Mouse (Mus musculus): Measurements from ENCODE around the gene Eif3i. TPM values are rescaled to one million over a fixed set of nuclear protein-coding genes. Genes with fewer than 3 reads are reported as not detected.

The Eif3i gene
- total and polyA plus RNA-seq, 3 experiments = 446 to 753 (median 667) TPM

GRCm38 (mm10) chr4:129576863-129577491, 23.5 kb downstream of the Eif3i start (continued):
- TF ChIP-seq E2F4 (IDR thresholded peaks at IDR 0.05; ENCODE audit: insufficient replicate concordance, low read depth, low read length) (no peak), MXI1 (IDR thresholded peaks at IDR 0.05; ENCODE audit: low read depth, low read length) (no peak), POLR2AphosphoS2 (IDR thresholded peaks at IDR 0.05; ENCODE audit: low read depth, low read length) (no peak), ETS1 (conservative IDR thresholded peaks at IDR 0.05; ENCODE audit: low read depth, low read length) (peak; percentile 37; the same call in 1 of the 2 replicates), UBTF (IDR thresholded peaks at IDR 0.05; ENCODE audit: low read depth, low read length) (no peak), NELFE (IDR thresholded peaks at IDR 0.05; ENCODE audit: low read depth, low read length) (no peak), MYC (IDR thresholded peaks at IDR 0.05; ENCODE audit: low read depth, low read length) (no peak), TCF12 (IDR thresholded peaks at IDR 0.05; ENCODE audit: low read depth, low read length) (peak; percentile 94), SMC3 (IDR thresholded peaks at IDR 0.05; ENCODE audit: low read depth, low read length) (peak; percentile 70), CTCF (conservative IDR thresholded peaks at IDR 0.05 in 1 of 2, IDR thresholded peaks at IDR 0.05 in 1 of 2; ENCODE audit: low read depth in 2 of 2, low read length in 2 of 2) (peak; percentile 33 to 82; a peak in 3 of 4 replicates), CHD1 (IDR thresholded peaks at IDR 0.05; ENCODE audit: low read depth, low read length) (no peak), SIN3A (IDR thresholded peaks at IDR 0.05; ENCODE audit: low read length) (no peak), ZMIZ1 (IDR thresholded peaks at IDR 0.05; ENCODE audit: low read depth, low read length) (0 out of 2 replicates have a peak, but pooled peaks have one; percentile 7), JUN (IDR thresholded peaks at IDR 0.05; ENCODE audit: insufficient read depth, low read depth, low read length) (no peak), MAZ (IDR thresholded peaks at IDR 0.05; ENCODE audit: low read depth, low read length) (no peak), HCFC1 (IDR thresholded peaks at IDR 0.05; ENCODE audit: low read depth, low read length) (no peak), GABPA (IDR thresholded peaks at IDR 0.05; ENCODE audit: insufficient replicate concordance, low read depth, low read length) (no peak), USF1 (IDR thresholded peaks at IDR 0.05; ENCODE audit: low read depth, low read length) (no peak)

- DNase-seq (ENCODE audit: extremely low read depth) = peak; percentile 96
- in situ Hi-C loops (cut with MboI; ENCODE audit: low pct_ligation_motif_present, low pct_unique_long_range_greater_than_20kb, low sequenced_read_pairs) = no loop called here
- TF ChIP-seq ZKSCAN1 (IDR thresholded peaks at IDR 0.05; ENCODE audit: borderline replicate concordance, low read depth, low read length) (no peak), ZMIZ1 (IDR thresholded peaks at IDR 0.05; ENCODE audit: low read depth, low read length) (no peak), JUN (IDR thresholded peaks at IDR 0.05; ENCODE audit: insufficient read depth, low read depth, low read length) (peak; percentile 83), MAZ (IDR thresholded peaks at IDR 0.05; ENCODE audit: low read depth, low read length) (peak; percentile 88), EP300 (IDR thresholded peaks at IDR 0.05; ENCODE audit: low read length) (peak; percentile 82), MAX (IDR thresholded peaks at IDR 0.05; ENCODE audit: low read length) (no peak), GABPA (IDR thresholded peaks at IDR 0.05; ENCODE audit: insufficient replicate concordance, low read depth, low read length) (no peak), ZC3H11A (IDR thresholded peaks at IDR 0.05; ENCODE audit: low read depth, low read length) (no peak), SMC3 (IDR thresholded peaks at IDR 0.05; ENCODE audit: low read depth, low read length) (no peak), ELF1 (IDR thresholded peaks at IDR 0.05; ENCODE audit: low read depth, low read length) (peak; percentile 49; the same call in 1 of the 2 replicates), RCOR1 (conservative IDR thresholded peaks at IDR 0.05; ENCODE audit: low read depth, low read length) (no peak), JUND (conservative IDR thresholded peaks at IDR 0.05; ENCODE audit: low read depth, low read length) (peak; percentile 65; the same call in 1 of the 2 replicates), RAD21 (IDR thresholded peaks at IDR 0.05; ENCODE audit: low read depth, low read length) (no peak), TBP (conservative IDR thresholded peaks at IDR 0.05; ENCODE audit: low read depth, low read length) (no peak), POLR2AphosphoS2 (IDR thresholded peaks at IDR 0.05; ENCODE audit: low read depth, low read length) (no peak), UBTF (IDR thresholded peaks at IDR 0.05; ENCODE audit: low read depth, low read length) (no peak), MXI1 (IDR thresholded peaks at IDR 0.05; ENCODE audit: low read depth, low read length) (0 out of 2 replicates have a peak, but pooled peaks have one; percentile 66), TCF12 (IDR thresholded peaks at IDR 0.05; ENCODE audit: low read depth, low read length) (peak; percentile 85), USF1 (IDR thresholded peaks at IDR 0.05; ENCODE audit: low read depth, low read length) (no peak), E2F4 (IDR thresholded peaks at IDR 0.05; ENCODE audit: insufficient replicate concordance, low read depth, low read length) (no peak), KAT2A (IDR thresholded peaks at IDR 0.05; ENCODE audit: insufficient replicate concordance, low read length) (no peak), CTCF (conservative IDR thresholded peaks at IDR 0.05 in 1 of 2, IDR thresholded peaks at IDR 0.05 in 1 of 2; ENCODE audit: low read depth in 2 of 2, low read length in 2 of 2) (no peak), CHD2 (IDR thresholded peaks at IDR 0.05; ENCODE audit: low read length) (peak; percentile 90), CHD1 (IDR thresholded peaks at IDR 0.05; ENCODE audit: low read depth, low read length) (no peak), USF2 (conservative IDR thresholded peaks at IDR 0.05; ENCODE audit: low read depth, low read length) (no peak; the same call in 1 of the 2 replicates), SIN3A (IDR thresholded peaks at IDR 0.05; ENCODE audit: low read length) (peak; percentile 71; the same call in 1 of the 2 replicates), NRF1 (IDR thresholded peaks at IDR 0.05; ENCODE audit: low read depth, low read length) (no peak)
These were observed 25.1 kb downstream of the Eif3i start for GRCm38 (mm10) chr4:129575171-129575844.

More at GRCm38 (mm10) chr4:129575171-129575844, 25.1 kb downstream of the Eif3i start:
- peak overlapping the region; percentile 52 for H3K4me2 ChIP-seq (ENCODE audit: insufficient read depth, low read depth, poor library complexity, severe bottlenecking)
- H3K79me2 ChIP-seq (replicated peaks; ENCODE audit: control insufficient read depth, extremely low read depth, insufficient read depth, poor library complexity, severe bottlenecking) = no peaks in the 10 kb centered on the region
- peak overlapping the region in 1 of 3 experiments; percentile 30 for H3K4me3 ChIP-seq (replicated peaks in 1 of 3; ENCODE audit: low read depth in 2 of 3, low read length in 2 of 3, poor library complexity in 1 of 3)
- H3K9ac ChIP-seq (ENCODE audit: insufficient read depth, low read depth) = peak overlapping the region; percentile 34
- no peaks in the 10 kb centered on the region for H3K9me3 ChIP-seq (replicated peaks; ENCODE audit: low read length)
- peaks cover 28 to 87% of the 10 kb centered on the region in 2 experiments for H3K4me1 ChIP-seq (ENCODE audit: control insufficient read depth in 1 of 2, insufficient read depth in 2 of 2)
- dilution Hi-C loops (cut with MboI; ENCODE audit: extremely low pct_ligation_motif_present, extremely low pct_unique_long_range_greater_than_20kb, low sequenced_read_pairs) = no loop called here
- peak overlapping the region; percentile 88 for H3K27ac ChIP-seq (ENCODE audit: insufficient read depth, low read depth)
- no peaks in the 10 kb centered on the region for H3K27me3 ChIP-seq (replicated peaks)
- H3K36me3 ChIP-seq (replicated peaks in 1 of 2; ENCODE audit: control insufficient read depth in 1 of 2, insufficient read depth in 1 of 2, low read length in 1 of 2) = no peaks in the 10 kb centered on the region

All from CH12.LX (cell line).